Mouse (Mus musculus) ovary, adult 18-20 months (tissue): Measurements from ENCODE around the gene Gm20388.

Experiments
- DNase-seq: peaks from one replicate; pipeline ENCODE4 v3.0.0; 2022; ENCODE audit warnings: low spot score, mixed read lengths

Gm20388 gene

GRCm38 (mm10) chr8:122899085-122899484, 2988.4 kb downstream of the Gm20388 start:
- DNase-seq, result no peak

DNA sequence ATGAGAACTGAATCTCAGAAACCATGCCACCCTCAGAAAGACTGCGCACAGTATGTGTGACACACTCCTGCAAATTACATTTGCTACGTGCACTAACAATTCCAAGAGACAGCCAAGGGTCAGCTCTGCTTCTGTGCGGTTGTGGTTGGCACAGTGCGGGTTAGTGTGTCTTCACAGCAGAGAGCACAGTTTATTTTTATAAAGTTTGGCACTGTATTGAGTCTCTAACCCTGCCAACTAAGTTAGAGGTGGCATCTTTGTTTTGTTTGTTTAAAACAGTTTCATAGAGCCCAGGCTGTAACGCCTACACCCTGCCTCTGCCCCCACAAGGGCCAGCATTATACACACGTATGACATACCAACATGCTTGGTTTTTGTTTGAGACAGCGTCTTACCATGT, 2990.8 kb downstream of the Gm20388 start:
- DNase-seq, result no peak

DNA sequence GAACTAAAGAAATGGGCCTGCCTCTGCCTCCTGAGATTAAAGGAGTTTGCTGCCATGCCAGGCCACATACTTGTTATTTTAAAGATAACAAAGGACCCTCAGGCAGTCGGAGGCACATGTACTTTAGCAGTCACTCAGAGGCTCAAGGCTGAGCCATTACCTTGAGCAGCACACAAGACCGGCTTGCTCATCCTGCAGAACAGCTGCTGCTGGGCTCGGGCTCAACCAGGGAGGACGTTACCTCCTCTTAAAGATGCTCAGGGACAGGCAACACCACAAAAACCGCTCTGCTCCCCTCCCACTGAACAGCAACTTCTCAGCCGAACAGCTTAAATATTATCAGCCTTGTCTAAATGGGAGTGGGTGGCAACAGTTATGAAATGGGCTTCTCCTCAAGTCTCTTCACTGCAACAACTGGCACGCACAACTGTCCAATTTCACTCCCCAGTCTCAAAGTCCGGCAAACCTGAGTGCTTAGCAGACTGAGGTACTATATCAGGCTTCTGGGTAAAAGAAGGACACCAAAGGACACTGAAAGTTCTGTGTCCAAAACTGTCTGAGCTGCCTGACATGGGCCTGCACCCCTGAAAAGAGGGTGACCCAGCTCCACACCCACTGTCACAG, 2991.4 kb downstream of the Gm20388 start:
- no peak for DNase-seq

- DNase-seq, result peak; percentile 35
These were observed 2991.9 kb downstream of the Gm20388 start for GRCm38 (mm10) chr8:122902581-122902980.

DNA sequence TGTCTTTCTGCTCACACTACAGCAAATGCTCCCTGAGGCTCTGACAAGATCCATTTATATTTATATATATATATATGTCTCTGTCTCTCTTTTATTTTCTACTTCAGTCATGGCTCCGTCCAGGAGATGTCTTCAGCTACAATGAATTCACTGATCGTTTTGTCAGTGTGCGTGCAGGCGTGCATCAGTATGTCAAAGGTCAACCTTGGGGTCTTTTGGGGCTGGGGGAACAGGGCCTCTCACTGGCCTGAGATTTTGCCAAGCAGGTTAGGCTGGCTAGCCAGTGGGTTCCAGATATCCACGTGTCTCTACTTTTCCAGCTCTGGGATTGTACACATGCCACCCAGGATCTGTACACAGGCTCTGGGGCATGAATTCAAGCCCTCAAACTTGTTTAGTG, 2992.4 kb downstream of the Gm20388 start:
- DNase-seq, result no peak

DNA sequence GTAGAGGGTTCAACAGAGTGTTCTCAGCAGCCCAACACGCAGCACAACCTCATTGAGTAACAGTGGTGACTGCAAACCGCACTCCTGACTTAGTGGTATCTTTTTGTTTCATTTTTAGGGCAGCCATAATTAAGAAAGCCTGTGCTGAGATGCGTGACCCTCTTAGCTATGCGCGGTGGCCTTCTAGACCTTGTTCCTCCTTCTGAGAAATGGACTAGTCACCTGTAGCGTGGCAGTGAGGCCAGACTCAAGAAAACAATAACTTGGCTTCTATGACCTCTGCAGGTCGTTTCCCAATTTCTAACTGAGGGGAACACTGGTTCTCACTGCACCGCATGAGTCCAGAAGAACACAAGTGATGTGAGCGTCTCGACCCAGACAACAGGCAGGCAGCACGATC, 2993.9 kb downstream of the Gm20388 start:
- DNase-seq, result no peak

- DNase-seq, result no peak
These were observed 2994.7 kb downstream of the Gm20388 start for GRCm38 (mm10) chr8:122905346-122905745.

GRCm38 (mm10) chr8:122906463-122907021, 2995.9 kb downstream of the Gm20388 start:
- peak; percentile 92 for DNase-seq

- DNase-seq, result no peak
These were observed 3001.5 kb downstream of the Gm20388 start for GRCm38 (mm10) chr8:122912150-122912549.

DNA sequence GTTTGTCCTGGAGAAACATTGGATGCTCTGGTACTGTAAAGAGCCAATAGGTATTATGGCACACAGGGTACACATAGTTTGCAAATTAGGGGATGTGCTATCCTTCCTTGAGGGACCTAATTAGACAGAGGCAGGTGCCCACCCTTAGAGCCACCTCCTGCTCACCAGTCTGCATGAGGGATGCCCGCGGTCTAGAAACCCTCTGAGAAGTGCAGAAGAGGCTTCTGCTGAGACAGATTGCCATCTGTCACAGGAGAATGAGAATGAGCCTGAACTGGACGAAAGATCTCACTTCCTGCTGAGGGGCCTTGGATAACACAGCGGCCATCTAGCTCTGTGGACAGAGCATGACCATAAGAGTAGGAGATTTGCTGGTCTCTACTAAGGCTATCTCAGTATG, 3002.2 kb downstream of the Gm20388 start:
- no peak for DNase-seq

DNA sequence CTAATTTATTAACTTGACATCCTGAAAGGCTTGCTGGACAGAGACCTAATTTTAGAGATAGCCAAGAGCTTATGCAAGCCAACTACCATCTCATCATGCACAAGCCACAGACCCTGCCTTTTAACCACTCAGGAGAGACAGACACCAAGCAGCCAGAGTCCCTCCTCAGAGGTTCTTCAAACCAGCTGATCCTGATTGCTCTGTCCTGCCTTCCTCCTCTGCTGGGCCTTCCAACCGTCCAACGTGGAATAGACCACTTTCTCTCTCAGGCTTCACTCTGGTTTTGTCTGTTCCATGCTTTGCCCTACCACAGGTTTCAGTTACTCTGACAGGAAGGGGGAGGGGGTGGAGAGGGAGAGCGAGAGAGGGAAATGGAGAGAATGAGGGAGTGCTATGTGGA, 3006.1 kb downstream of the Gm20388 start:
- DNase-seq, result no peak

DNA sequence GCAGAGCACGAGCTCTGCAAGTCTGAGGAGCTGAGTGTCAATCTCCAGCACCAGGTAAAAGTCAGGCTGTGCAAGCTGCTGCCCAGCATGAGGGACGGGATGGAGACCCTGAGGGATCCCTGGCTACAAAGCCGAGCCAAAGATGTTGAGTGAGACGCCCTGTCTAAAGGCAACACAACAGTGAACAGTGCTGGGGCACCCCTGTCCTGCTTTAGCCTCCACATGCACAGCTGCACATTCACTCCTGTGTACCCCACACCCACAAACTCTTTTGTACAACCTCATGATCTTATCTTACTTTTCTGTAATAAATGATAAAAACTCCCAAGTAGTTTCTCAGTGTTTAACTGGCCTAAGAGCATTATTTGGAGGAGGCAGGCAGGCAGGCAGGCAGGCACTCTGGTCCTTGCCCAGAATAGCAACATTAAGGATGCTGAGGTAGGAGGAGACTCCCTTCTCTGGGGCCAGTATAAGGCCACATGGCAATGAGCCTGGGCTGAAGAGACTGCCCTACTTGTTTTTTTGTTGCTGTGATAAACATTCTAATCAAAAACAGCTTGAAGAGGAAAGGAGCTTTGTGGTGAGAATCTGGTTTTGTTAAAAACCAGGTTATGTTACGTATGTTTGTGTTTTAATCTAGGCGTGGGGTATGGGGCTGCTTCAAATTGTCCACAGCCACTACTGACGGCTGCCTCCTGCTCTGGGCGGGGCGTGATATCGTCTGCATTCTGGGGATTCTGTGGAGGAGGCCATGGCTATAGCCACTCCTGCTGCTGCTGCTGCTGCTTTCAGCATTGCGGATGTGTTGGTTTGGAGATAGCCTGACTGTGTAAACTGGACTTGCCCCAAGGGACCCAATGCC, 3007.1 kb downstream of the Gm20388 start:
- DNase-seq, result no peak

DNA sequence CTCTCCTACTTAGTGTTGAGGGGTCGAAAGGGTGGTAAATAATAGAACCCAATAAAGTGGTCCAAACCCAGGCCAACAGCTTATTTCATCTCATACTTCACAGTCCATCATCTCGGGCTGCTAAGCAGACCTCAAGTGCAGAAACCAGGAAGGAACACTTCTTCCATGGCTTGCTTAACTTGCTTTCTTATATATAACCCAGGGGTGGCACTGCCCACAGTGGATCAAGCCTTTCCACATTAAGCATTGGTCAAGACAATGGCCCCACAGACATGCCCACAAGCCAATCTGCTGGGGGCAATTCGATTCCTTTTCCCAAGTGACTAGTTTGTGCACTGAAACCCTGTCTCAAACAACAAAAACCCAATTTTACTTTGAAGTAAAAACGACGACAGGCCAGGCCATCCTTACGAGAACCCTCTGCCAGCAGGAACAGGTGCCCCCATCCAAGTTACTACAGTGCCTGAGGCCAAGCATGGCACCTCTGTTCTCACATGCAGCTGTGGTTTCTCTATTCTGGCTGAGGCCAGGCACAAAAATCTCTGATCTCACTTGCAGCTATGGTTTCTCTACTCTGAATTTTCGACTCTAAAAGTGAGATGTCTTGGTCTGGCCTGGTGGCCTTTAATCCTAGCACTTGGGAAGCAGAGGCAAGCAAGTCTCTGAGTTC, 3007.9 kb downstream of the Gm20388 start:
- no peak for DNase-seq

- DNase-seq, result no peak
These were observed 3010.2 kb downstream of the Gm20388 start for GRCm38 (mm10) chr8:122920890-122921289.

- DNase-seq, result no peak
These were observed 3012.3 kb downstream of the Gm20388 start for GRCm38 (mm10) chr8:122922945-122923344.

GRCm38 (mm10) chr8:122923431-122924090, 3012.9 kb downstream of the Gm20388 start:
- DNase-seq, result no peak

GRCm38 (mm10) chr8:122924091-122924490, 3013.4 kb downstream of the Gm20388 start:
- no peak for DNase-seq

- DNase-seq, result no peak
These were observed 3015.5 kb downstream of the Gm20388 start for GRCm38 (mm10) chr8:122925939-122926722.

DNA sequence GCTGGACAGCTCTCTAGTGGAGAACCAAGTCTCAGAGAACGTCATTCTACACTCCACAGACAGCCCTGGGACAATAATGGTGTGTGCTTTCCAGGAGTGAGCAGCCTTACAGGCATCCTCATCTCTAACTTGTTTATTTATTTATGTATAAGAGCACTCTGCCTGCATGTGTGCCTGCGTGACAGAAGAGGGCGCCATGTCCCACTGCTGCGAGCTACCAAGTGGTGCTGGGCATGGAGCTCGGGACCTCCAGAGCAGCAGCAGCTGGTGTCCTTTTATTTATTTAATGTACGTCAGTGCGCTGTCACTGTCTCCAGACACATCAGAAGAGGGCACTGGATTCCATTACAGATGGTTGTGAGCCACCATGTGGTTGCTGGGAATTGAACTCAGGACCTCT, 3016.1 kb downstream of the Gm20388 start:
- no peak for DNase-seq

GRCm38 (mm10) chr8:122927841-122928240, 3017.2 kb downstream of the Gm20388 start:
- DNase-seq, result no peak

DNA sequence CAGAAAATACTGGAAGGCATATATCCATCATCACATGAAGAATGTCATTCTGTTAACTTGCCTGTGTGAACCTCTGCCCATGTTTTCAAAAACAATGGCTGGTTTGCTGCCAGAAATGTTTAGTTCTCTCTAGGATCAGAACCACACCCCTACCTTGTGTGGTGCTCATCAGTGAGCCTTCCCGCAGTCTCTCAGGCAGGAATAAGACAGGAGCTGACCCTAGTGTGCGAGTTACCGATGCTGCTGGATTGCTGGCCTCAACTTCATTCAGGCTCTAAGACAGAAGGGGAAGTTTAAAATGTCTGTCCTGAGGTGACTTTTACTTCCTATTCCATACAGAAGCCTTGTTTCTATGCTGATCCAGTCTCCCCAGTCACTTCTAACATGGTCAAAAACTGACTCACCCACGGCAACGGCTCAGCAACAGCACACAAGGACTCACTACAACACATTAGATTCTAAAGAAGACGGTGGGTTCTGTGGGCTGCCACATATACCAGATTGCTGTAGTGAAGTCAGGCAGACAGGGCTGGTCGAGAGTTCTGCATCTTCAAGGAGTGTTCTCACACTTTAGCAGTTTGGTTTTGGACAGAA, 3018.1 kb downstream of the Gm20388 start:
- no peak for DNase-seq
